Mouse (Mus musculus): ENCODE data around the gene Baz1b. TPM values are rescaled to one million over a fixed set of nuclear protein-coding genes. Genes with fewer than 3 reads are reported as not detected.

Baz1b gene
- total RNA-seq, 2 experiments from 2014 or later, result 78.1 to 79.2 TPM

DNA sequence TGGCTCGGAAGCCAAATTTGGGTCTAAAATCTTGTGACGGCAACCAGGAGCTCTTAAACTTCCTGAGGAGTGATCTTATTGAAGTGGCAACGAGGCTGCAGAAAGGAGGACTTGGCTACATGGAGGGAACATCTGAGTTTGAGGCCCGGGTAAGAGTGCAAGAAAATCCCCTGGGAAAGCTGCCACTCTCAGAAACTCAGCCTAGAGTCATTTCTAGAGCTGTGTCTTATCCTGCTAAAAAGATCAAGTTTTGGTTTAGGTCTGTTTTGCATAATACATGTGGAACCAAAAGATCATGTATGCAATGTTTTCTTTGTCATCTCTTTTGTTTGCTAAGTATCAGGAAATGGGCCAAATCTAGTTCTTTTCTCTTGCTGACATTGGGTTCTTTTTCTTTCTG is 43.1 kb downstream of the Baz1b start:
- DNase-seq (ENCODE audit: low spot score in 2 of 2), result no peak

DNA sequence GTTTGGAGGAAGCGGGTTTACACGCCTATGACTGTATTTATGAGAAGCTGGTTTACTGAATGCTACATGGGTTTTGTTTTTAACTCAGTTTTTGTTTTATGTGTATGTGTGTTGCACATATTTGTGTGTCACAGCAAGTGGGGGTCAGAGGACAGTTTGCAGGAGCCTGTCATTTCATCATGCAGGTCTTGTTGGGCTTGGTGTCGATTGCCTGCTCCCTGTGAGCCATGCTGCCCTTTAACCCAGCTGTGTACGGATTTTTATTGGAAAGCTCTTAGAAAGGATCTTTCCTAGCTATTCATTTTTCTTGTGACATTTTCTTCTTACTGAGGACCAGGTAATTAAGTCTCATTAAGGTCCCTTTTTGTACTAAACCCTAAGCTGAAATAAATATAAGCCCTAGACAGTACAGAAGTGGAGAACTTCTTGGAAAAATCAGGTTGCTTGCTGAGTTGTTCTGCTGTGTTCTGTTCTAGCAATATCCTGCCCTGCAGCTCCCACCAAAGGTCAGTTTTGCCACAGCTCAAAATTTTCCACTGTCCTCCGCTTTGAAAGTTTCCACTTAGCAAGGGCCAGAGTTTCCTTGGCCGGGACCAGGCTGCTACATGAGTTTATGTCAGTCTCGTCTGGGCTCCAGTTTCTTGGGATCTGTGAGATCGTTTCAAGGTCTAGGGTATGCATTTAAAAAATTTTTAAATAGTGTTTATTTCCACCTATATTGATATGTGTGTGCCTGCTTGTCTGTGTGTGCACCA is 46.3 kb downstream of the Baz1b start:
- no peak for DNase-seq (ENCODE audit: low spot score in 2 of 2)

DNA sequence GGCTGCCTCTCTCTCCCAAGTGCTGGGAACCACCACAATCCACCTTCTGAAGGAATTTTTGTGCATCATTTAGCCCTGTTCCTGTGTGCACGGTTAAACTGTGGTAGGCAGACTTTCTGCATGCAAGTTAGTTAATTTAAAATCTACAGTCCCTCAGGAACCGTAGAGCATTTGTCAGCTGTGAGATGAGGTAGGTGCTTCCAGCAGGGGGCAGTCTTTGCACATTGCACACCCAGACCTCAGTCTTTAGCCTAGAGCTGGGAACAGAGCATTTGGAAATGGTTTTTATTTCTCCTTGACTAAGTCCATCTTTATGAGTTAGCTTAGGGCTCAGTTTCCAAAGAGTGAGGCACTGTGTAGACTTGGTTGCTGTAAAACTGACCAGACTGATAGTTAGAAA is 49.5 kb downstream of the Baz1b start:
- DNase-seq (ENCODE audit: low spot score in 2 of 2), result peak; percentile 65 to 72

DNA sequence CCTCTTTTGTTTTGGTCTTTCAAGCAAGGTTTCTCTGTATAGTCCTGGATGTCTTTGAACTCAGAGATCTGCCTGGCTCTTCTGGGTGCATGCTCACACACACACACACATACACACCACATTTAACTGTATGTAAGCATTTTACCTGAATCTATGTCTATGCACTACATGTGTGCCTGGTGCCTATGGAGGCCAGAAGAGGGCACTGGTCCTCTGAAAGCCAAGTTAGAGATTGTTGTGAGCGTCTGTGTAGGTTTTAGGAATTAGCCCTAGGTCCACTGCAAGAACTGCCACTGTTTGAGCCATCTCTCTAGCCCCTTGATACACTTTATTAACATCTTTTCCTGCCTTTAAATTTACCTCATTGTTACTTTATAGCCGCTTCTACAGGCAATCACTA is 51.8 kb downstream of the Baz1b start:
- DNase-seq (ENCODE audit: low spot score in 2 of 2), result no peak

DNA sequence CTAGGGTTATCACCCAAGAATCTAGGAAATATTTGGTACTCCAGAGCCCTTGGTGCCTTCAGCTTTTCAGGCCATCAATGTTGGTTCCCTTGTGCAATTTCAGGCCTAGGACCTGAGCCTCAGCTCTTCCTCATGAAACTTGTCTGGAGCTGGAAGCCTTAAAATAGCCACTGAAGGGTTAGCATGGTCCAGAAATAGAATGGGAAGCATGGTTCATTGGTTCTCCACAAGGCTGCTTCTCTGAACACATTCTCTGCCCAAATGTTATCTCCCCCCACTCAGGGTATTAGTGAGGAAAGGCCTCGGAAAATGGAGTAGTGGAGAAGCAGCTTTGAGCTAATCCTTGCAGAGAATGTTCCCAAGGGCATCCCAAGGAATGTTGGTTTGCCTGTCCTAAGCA is 54.4 kb downstream of the Baz1b start:
- DNase-seq (ENCODE audit: low spot score in 2 of 2), result no peak

DNA sequence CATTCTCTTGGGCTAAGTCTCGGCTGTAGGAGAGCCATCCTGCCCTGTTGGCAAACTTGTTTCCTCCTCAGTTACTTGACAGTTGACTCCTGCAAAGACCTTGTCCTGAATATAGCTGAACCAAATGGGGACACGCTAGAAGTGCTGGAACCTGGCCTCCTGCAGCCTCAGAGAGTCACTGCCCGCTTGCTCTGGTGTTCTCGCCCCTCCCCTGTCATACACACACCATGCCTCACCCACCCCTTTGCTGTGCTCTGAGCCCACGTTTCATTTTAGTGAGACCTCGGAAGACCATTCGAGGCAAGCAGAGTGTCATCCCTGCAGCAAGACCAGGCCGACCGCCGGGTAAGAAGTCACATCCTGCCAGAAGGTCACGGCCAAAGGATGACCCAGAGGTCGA is 55.1 kb downstream of the Baz1b start:
- no peak for DNase-seq (ENCODE audit: low spot score in 2 of 2)

DNA sequence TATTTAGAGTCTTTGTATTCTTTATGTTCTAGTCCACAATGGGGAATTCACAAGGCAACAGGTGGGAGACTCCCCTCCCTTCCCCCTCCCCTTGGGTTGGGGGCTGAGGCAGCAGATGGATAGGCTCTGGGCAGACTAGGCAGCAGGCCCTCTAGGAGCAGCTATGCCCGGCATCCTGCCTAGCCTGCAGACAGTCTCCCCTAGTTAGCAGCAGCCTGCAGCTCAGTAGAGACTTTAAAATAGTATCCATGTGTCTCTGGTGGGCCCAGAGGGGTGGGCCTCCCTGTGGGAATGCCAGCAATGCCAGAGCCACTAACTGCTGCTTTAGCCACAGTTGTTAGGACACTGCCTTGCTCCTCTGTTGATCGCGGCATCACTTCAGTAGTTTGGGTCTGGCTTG is 55.5 kb downstream of the Baz1b start:
- DNase-seq (ENCODE audit: low spot score in 2 of 2), result no peak

DNA sequence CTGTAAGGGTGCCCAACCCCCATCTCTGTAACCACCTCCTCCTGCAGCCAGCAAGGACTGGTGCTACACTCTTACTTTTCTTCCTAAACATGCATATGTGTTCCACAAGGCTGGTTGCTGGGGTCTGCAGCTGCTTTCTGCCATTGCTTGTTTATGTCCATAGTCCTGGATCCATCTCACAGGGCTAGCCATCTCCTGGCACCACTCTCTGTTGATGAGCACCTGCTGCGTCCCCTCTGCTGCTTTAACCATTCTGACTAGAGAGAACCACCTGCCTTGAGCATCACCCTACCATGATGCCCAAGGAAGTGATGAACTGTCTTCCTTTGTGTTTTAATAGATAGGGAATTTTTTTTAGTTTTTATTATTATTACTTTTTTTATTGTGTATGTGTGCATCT is 56.1 kb downstream of the Baz1b start:
- no peak for DNase-seq (ENCODE audit: low spot score in 2 of 2)

DNA sequence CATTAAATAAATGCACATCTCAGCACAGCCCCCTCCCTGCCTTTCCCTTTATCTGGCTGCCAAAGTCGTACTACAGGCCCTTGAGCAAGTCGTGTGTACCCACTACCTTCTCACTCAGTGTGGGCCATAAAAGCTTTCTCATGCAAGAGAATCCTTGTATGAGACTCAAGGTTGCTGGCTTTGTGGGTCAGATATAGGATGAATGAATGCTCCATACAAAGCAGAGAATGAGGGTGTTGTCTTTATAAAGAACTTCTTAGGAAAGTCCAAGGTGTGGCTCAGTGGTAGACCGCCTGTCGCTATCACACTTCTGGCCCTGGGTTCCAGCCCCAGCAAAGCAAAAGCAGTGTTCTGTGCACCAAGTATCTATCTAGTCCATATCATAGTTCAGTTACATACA is 59.5 kb downstream of the Baz1b start:
- no peak for DNase-seq (ENCODE audit: low spot score in 2 of 2)

DNA sequence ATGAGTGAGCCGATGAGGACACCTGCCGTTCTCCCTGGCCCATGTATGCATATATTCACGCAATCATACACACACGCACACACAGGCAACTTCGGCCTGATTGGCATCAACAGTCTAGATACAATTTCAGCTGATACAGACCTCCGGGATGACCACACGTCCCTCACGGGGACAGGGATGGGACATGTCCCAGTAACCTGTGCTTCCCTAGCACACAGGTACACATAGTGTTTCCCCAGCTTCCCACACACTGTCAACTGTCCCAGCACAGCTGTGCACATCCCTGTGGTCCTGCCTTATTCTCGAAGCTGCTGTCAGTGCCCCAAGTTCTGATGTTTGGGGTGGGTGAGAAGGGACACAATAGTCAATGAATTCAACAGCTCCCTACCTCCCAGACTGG is 60.3 kb downstream of the Baz1b start:
- no peak for DNase-seq (ENCODE audit: low spot score in 2 of 2)

DNA sequence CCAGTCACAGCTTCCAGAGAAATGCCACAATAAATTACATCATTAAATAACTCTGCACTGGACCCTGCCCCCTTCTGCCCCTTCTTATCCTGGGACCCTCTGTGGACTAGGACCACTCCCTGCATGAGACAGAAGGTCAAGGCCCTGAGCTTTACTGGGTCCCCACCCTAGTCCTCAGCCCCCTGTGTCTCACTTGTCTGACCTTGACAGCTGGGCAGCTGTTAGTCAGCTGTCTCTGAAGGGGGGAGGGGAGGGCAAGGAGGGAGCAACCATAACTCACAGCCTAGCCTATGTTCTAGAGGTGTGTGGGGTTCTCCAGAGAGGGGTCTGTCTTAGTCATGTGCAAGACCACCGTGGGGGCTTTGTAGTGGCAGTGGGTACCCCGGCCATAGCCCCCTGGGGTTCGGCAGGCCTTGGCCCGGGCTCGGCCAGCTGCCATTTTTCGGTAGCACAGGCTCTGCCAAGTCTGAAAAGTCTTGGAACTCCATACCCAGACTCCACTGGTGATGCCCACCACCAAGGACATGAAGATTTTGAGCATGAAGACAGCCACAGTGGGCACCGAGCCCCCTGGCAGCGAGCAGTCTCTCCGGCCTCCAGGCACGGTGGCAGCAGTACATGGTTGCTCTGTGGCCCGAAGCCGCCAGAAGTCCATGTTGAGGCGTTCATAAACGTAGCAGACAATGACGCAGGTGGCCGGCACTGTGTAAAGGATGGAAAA is 62.1 kb downstream of the Baz1b start:
- no peak for DNase-seq (ENCODE audit: low spot score in 2 of 2)

DNA sequence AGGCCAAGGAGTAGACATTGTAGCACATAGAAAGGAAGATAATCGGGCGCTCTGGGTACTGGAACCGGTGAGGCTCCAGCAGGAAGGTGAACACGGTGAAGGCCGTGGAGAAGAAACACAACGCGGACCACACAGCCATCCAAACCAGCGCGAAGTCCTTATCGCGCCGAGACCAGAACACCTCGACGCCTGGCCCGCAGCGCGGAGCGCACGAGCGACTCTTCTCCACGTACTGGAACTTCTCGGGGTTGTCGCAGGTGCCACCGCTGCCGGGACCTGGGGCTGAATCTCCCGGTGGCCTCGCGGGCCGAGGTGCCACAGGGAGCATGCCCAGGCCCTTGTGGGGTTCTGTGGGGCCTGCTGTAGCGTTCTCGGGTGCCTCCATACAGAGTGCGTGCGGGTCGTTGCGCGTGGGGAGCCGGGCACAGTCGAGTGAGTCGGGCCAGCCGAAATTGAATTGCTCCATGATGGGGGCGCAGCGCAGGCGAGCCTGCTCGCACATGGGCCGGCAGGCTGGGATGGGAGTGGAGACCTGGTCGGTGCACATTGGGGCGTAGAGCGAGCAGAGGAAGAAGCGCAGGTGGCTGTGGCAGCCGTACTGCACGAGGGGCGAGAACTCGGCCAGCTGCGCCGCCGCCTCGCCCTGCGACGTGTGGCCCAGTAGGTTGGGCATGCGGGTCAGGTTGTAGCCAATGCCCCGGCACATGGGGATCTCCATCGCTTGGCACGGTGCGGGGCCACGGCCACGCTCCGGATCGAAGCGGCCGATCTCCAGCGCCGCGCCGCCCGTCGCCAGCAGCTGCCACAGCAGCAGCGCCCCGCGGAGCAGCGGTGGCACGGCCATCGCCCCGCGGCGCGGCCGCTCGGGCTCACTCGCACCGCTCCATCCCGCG is 63.4 kb downstream of the Baz1b start:
- DNase-seq (ENCODE audit: low spot score in 2 of 2), result no peak

DNA sequence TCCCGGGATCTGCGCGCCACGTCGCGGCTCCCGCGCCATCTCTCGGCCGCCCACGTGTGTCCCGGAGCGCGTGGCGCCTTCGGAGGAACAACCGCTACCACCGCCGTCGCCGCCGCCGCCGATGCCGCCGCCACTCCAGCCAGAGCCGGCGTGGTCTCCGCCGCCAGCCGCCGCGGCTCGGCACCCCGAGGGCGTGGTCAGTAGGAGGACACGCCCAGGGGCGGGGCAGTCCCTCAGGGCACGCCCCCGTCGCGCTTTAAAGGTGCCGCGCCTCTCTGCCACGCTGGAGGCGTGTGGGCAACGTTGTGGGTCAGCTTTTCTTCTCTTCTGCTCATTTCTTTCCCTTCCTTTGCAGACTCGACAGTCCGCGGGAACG is 64.0 kb downstream of the Baz1b start, which contains the start of gene Fzd9:
Gene Fzd9 (minus strand): TSS at position 152 of the 376 bp plus-strand sequence.
- DNase-seq (ENCODE audit: low spot score in 2 of 2), result peak; percentile 77 to 80

DNA sequence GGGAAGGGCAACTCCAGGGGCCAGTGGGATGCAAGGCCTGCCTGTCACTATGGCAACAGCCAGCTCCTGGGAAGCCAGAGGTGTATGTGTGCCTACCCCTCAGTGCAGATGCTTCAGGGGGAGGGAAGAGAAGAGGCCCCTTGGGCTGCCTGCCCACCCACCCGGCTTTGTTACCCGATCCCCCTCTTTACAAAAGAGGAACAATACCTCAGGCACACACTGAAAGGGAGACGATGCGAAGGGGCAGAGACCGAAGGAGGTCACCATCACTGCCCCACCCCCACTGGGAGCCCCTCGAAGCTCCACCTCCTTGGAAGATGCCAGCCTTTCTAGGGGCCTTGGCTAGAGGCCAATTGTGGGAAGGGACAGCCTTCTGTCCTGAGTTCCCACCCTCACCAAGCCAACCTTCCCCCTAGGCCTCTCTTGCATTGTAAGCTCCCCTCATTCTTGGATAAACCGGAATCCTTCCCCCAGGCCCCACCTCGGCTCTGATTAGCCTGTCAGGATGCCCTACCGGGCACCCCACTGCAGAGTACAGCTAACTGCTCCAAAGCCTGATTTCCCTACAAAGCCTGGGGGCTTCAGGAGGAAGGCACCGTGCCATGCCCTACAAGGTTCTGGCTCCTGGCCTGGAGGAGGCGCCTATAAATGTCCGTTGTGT is 66.8 kb downstream of the Baz1b start:
- DNase-seq (ENCODE audit: low spot score in 2 of 2), result no peak

DNA sequence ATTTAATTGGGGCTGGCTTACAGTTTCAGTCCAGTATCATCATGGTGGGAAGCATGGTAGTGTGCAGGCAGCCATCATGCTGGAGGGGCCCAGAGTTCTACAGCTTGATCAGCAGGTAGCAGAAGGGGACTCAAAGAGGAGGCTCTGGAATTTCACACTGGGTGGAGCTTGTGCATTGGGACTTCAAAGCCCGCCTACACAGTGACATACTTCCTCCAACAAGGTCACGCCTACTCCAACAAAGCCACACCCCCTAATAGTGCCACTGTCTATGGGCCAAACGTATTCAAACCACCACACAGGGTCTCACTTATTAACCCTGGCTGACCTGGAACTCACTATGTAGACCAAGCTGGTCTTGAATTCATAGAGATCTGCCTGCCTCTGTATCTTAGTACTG is 69.1 kb downstream of the Baz1b start:
- no peak for DNase-seq (ENCODE audit: low spot score in 2 of 2)

DNA sequence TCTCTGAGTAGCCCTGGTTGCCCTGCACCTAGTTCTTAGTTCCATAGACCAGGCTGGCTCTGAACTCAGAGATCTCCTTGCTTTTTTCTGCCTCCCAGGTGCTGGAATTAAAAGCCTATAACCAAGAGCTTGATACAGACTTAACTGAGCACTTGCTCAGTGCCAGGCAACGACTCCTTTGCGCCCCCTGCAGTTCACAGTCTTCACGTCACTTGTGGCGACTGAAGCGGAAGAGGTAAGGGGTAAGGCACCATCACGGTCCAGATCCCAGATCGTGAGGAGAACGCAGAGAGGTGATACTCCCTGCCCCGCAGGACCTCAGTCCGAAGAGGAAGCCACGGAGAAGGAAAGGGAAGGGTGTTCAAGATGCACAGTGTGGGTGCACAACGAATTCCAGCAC is 70.5 kb downstream of the Baz1b start:
- no peak for DNase-seq (ENCODE audit: low spot score in 2 of 2)

DNA sequence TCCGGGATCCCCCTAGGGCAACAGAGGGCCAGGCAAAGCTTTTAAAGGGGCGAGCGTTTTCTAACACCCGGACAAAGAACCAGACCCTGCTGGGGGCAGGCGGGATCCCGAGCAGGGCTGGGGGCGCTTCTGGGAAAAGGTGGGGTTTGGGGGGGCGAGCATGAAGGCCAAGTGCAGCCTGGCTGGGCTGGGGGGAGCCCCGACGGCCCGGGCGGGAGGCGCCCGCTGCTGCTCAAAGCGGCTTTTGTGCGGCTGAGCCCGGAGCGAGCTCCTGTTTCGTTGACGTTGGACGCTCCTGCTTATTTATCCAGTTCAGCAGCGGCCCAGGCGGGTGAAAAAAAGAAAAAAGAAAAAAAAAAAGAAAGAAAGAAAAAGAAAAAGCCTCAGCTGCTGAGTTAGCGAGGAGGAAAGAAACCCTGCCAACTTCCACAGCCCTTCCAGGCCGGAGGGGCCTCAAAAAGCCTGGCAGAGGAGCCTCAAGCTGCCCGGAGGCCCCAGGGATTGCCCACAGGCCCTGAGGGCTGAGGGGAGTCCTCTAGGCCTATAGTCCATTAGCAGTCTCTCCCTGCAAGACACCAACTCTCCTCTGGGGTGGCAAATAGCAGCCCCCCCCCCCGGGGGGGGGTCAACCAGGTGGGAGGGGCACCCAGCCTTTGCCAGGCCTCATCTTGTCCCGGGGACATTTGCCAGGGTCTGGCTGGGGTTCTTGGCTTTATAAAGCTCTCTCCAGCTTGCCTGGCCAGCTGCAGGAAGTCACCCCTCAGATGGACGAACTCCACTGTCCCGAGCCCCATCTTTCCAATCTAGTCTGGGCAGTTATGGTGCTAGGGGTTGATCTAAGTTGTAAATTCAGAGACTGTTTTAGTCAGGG is 71.5 kb downstream of the Baz1b start:
- DNase-seq (ENCODE audit: low spot score in 2 of 2), result no peak

DNA sequence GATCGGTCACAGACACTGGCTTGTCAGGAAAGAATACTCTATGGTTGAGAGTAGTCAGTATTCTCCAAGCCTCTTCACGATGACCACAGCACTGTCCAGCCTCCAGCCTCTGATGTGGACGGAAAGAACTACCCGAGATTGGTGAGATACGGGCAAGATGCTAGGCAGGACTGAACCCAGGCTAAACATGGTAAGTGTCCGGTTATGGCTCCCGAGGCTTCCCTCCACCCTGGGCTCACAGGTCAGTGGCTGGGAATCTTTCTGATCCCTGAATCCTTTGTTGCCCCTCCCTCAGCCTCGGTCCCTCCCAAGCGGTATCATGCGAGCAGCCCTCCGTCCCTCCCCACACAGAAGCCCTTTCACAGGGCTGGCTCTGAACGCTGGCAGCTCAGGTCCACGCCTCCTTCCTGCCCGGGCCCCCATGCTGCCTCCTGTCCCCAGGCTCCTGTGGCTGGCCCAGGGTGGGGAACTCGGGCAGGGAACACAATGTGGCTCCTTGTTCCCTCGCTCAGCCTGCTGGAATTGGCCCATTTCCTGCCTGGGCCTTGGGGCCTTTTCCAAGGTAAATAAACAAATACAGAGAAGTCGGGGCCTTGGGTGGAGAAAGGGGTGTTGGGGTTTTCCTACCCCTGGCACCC is 76.9 kb downstream of the Baz1b start:
- DNase-seq (ENCODE audit: low spot score in 2 of 2), result peak; percentile 20 to 49

DNA sequence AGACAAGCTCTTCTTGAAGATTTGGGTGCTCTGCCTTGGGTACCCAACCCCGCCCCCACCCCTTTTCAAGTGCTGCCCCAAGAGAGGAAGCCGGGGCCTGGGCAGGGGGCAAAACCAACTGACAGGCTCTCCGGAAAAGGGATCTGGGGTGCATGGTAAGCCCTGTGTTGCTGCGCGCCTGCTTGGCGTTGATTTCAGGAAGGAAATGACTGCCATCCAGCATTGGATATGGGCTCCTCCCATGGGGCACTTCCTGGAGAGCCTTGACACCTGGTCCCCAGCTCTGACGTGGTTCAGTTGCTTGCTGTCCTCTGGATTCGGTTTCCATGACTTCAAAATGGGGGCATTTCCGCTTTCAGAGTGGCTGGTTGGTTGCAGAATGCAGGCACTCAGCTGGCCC is 77.5 kb downstream of the Baz1b start:
- DNase-seq (ENCODE audit: low spot score in 2 of 2), result no peak

DNA sequence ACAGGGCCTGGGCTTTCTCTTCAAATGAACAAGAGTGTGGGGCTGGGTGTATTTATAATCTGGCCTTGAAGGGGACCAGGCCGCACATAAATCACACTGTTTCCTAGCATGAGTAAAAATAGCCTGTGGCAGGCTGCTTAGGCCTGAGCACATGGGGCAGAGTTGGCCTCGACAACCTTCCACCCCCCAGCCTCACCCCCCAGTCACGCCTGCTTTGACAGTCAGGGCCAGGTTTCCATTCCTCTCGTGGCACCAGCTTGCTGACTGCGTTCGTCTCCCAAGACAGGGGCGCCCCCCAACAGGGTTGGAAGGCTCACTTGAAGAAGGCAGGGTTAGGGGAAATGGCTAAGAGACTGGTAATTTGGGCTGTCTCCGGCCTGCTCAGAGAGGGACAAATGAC is 82.4 kb downstream of the Baz1b start:
- no peak for DNase-seq (ENCODE audit: low spot score in 2 of 2)

All from left cerebral cortex, adult 18-20 months (tissue).